ENCODE assay signal across 22 mouse cellular contexts in the genomic region with DNA sequence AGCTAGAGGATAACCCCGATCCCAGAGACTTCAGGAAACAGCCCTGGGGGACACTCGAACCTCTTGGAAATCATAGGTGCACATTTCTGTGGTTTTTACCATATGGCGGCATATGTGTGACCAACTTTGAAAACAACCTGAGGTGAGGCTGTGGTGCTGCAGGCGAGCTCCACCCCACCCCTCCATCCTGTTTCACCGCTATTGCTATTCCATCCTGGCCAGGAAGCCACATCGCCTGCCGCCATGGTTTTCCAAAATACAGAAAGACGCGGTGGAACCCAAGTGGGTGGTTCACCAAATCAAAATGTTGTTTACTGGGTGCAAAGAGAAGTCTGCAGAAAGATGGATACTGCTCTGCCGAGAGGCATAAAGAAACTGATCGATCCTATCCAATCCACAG. TPM values are rescaled to one million over a fixed set of nuclear protein-coding genes. Genes with fewer than 3 reads are reported as not detected.
DNase-seq lines count a peak whose midpoint lies in the region; ATAC-seq and TF ChIP-seq lines count a peak whose summit lies in the region.
"Had no signal": no experiment of that assay in that cellular context is flagged by ENCODE, and none has a peak within 500 bp of the region (broad histone marks: within the 10 kb centered on the region; RNA-seq: fewer than 3 reads in every experiment).

No protein-coding gene starts in this region.

- dilution Hi-C loops in CH12.LX (cut with MboI; ENCODE audit: extremely low pct_ligation_motif_present, extremely low pct_unique_long_range_greater_than_20kb, low sequenced_read_pairs) = no loop called here

- no peak for TF ChIP-seq RAD21 in CH12.LX (IDR thresholded peaks at IDR 0.05; ENCODE audit: low read depth, low read length)

- no peak for ATAC-seq in limb, embryonic 12.5 days (ENCODE audit: insufficient number of reproducible peaks, insufficient read depth, low FRiP score, low TSS enrichment, low read depth)
- ATAC-seq in intestine, embryonic 16.5 days = no peak
- ATAC-seq in lung, postnatal 0 days = no peak
- ATAC-seq: forebrain, postnatal 0 days; midbrain, embryonic 13.5 days had no signal

- no peaks in the 10 kb centered on the region for H3K27me3 ChIP-seq in heart, embryonic 10.5 days (ENCODE audit: insufficient read depth, poor library complexity, severe bottlenecking)
- H3K27me3 ChIP-seq in CH12.LX (replicated peaks) = no peaks in the 10 kb centered on the region
- no peaks in the 10 kb centered on the region for H3K27me3 ChIP-seq in limb, embryonic 12.5 days
- H3K27me3 ChIP-seq in intestine, embryonic 16.5 days (replicated peaks; ENCODE audit: control insufficient read depth, insufficient read depth, low read length) = no peaks in the 10 kb centered on the region
- H3K27me3 ChIP-seq in lung, postnatal 0 days (replicated peaks; ENCODE audit: insufficient read depth, low read length) = no peaks in the 10 kb centered on the region; the same call in 1 of the 2 replicates
- H3K27me3 ChIP-seq: liver, embryonic 15.5 days; midbrain, embryonic 13.5 days had no signal

- peaks cover 13% of the 10 kb centered on the region for H3K36me3 ChIP-seq in heart, embryonic 10.5 days
- H3K36me3 ChIP-seq in CH12.LX (replicated peaks in 1 of 2; ENCODE audit: control insufficient read depth in 1 of 2, insufficient read depth in 1 of 2, low read length in 1 of 2) = peaks cover 50 to 98% of the 10 kb centered on the region in 2 experiments
- H3K36me3 ChIP-seq in limb, embryonic 12.5 days = peaks cover 47% of the 10 kb centered on the region
- H3K36me3 ChIP-seq in intestine, embryonic 16.5 days (ENCODE audit: control insufficient read depth, insufficient read depth, low read length) = no peaks in the 10 kb centered on the region
- H3K36me3 ChIP-seq in lung, postnatal 0 days (ENCODE audit: insufficient read depth, low read length) = no peaks in the 10 kb centered on the region

- H3K79me2 ChIP-seq in CH12.LX (replicated peaks; ENCODE audit: control insufficient read depth, extremely low read depth, insufficient read depth, poor library complexity, severe bottlenecking) = peaks cover 37% of the 10 kb centered on the region

- in situ Hi-C loops in CH12.LX (cut with MboI; ENCODE audit: low pct_ligation_motif_present, low pct_unique_long_range_greater_than_20kb, low sequenced_read_pairs) = no loop called here

- H3K4me3 ChIP-seq in heart, embryonic 10.5 days = no peak overlapping the region
- H3K4me3 ChIP-seq in left cerebral cortex, adult 2 months = no peak overlapping the region
- H3K4me3 ChIP-seq in CH12.LX (replicated peaks in 1 of 3; ENCODE audit: low read depth in 2 of 3, low read length in 2 of 3, poor library complexity in 1 of 3) = no peak overlapping the region
- H3K4me3 ChIP-seq in limb, embryonic 12.5 days (replicated peaks) = no peak overlapping the region
- no peak overlapping the region for H3K4me3 ChIP-seq in intestine, embryonic 16.5 days (ENCODE audit: low read length)
- no peak overlapping the region for H3K4me3 ChIP-seq in lung, postnatal 0 days (ENCODE audit: low read depth, low read length)
- H3K4me3 ChIP-seq: liver, embryonic 15.5 days; midbrain, embryonic 13.5 days had no signal

- peak overlapping the region; percentile 65 for H3K4me2 ChIP-seq in CH12.LX (ENCODE audit: insufficient read depth, low read depth, poor library complexity, severe bottlenecking)
- H3K4me2 ChIP-seq in limb, embryonic 12.5 days = no peak overlapping the region
- H3K4me2 ChIP-seq in intestine, embryonic 16.5 days (ENCODE audit: low read depth, low read length) = no peak overlapping the region
- no peak overlapping the region for H3K4me2 ChIP-seq in lung, postnatal 0 days (replicated peaks; ENCODE audit: low read depth, low read length)
- H3K4me2 ChIP-seq: liver, embryonic 15.5 days; midbrain, embryonic 13.5 days had no signal

- TF ChIP-seq EP300 in CH12.LX (IDR thresholded peaks at IDR 0.05; ENCODE audit: low read length) = no peak
- no peak for TF ChIP-seq EP300 in lung, postnatal 0 days (IDR thresholded peaks at IDR 0.05)

- TF ChIP-seq CTCF in left cerebral cortex, adult 2 months (IDR thresholded peaks at IDR 0.05) = no peak
- TF ChIP-seq CTCF in CH12.LX (conservative IDR thresholded peaks at IDR 0.05 in 1 of 2, IDR thresholded peaks at IDR 0.05 in 1 of 2; ENCODE audit: low read depth in 2 of 2, low read length in 2 of 2) = no peak
- TF ChIP-seq CTCF in lung, postnatal 0 days (IDR thresholded peaks at IDR 0.05) = no peak

- 86% methylated on average over 11 of the region's 11 CpGs for WGBS in heart, embryonic 10.5 days
- 85% methylated on average over 11 of the region's 11 CpGs for WGBS in limb, embryonic 12.5 days
- 92% methylated on average over 11 of the region's 11 CpGs for WGBS in intestine, embryonic 16.5 days
- 88% methylated on average over 11 of the region's 11 CpGs for WGBS in lung, postnatal 0 days

- no peak for DNase-seq in heart, embryonic 10.5 days (ENCODE audit: low spot score)
- no peak for DNase-seq in heart, adult 11 months
- DNase-seq in left cerebral cortex, adult 2 months (ENCODE audit: extremely low spot score in 1 of 2, low spot score in 2 of 2) = no peak
- DNase-seq in left cerebral cortex, adult 18-20 months (ENCODE audit: low spot score in 2 of 2) = no peak
- no peak for DNase-seq in CH12.LX (ENCODE audit: extremely low read depth)
- DNase-seq in lung, postnatal 0 days (ENCODE audit: low spot score) = no peak
- DNase-seq: adrenal gland, postnatal 36 days; cerebellum, adult 18-20 months; cerebellum, postnatal 25 days; embryo, embryonic 11 days; forebrain, postnatal 0 days; heart, postnatal 10 days; kidney, adult 11 months; kidney, postnatal 14 days; layer of hippocampus, adult 9-11 months; lung, postnatal 14 days; right cerebral cortex, postnatal 14 days; spleen, adult 18-20 months had no signal

- no peak for TF ChIP-seq POLR2A in CH12.LX (IDR thresholded peaks at IDR 0.05; ENCODE audit: low read depth, low read length)

- peaks cover 80% of the 10 kb centered on the region for H3K4me1 ChIP-seq in heart, embryonic 10.5 days
- peaks cover 49 to 92% of the 10 kb centered on the region in 2 experiments for H3K4me1 ChIP-seq in CH12.LX (ENCODE audit: control insufficient read depth in 1 of 2, insufficient read depth in 2 of 2)
- H3K4me1 ChIP-seq in limb, embryonic 12.5 days (replicated peaks) = peaks cover 38% of the 10 kb centered on the region
- peaks cover 28% of the 10 kb centered on the region for H3K4me1 ChIP-seq in intestine, embryonic 16.5 days (ENCODE audit: control insufficient read depth, insufficient read depth, low read length)
- no peaks in the 10 kb centered on the region for H3K4me1 ChIP-seq in lung, postnatal 0 days (ENCODE audit: insufficient read depth, low read depth, low read length)

- no peak overlapping the region for H3K9ac ChIP-seq in CH12.LX (ENCODE audit: insufficient read depth, low read depth)
- no peak overlapping the region for H3K9ac ChIP-seq in limb, embryonic 12.5 days (replicated peaks)
- H3K9ac ChIP-seq in intestine, embryonic 16.5 days (ENCODE audit: low read depth, low read length) = no peak overlapping the region
- no peak overlapping the region for H3K9ac ChIP-seq in lung, postnatal 0 days (replicated peaks; ENCODE audit: low read depth)
- H3K9ac ChIP-seq: forebrain, postnatal 0 days; liver, embryonic 15.5 days; midbrain, embryonic 13.5 days had no signal

- H3K27ac ChIP-seq in heart, embryonic 10.5 days = 0 out of 2 replicates have a peak overlapping the region, but pooled peaks have one; percentile 17
- peak overlapping the region; percentile 21; the same call in 1 of the 2 replicates for H3K27ac ChIP-seq in left cerebral cortex, adult 2 months
- H3K27ac ChIP-seq in CH12.LX (ENCODE audit: insufficient read depth, low read depth) = peak overlapping the region; percentile 76; the same call in 1 of the 2 replicates
- H3K27ac ChIP-seq in limb, embryonic 12.5 days = peak overlapping the region; percentile 57
- no peak overlapping the region for H3K27ac ChIP-seq in intestine, embryonic 16.5 days (ENCODE audit: low read length)
- H3K27ac ChIP-seq in lung, postnatal 0 days (ENCODE audit: low read length) = no peak overlapping the region
- H3K27ac ChIP-seq: midbrain, embryonic 13.5 days had no signal

- intact Hi-C loops in left cerebral cortex, adult 2 months (cut with DNase I) = no loop called here

- H3K9me3 ChIP-seq in heart, embryonic 10.5 days = no peaks in the 10 kb centered on the region; the same call in 1 of the 2 replicates
- peaks cover 16% of the 10 kb centered on the region for H3K9me3 ChIP-seq in CH12.LX (replicated peaks; ENCODE audit: low read length)
- H3K9me3 ChIP-seq in limb, embryonic 12.5 days = peaks cover 9% of the 10 kb centered on the region; the same call in 1 of the 2 replicates
- no peaks in the 10 kb centered on the region for H3K9me3 ChIP-seq in intestine, embryonic 16.5 days (ENCODE audit: control insufficient read depth, low read length)
- H3K9me3 ChIP-seq in lung, postnatal 0 days (ENCODE audit: low read length) = no peaks in the 10 kb centered on the region
- H3K9me3 ChIP-seq: midbrain, embryonic 13.5 days had no signal

TF ChIP-seq in CH12.LX, 34 proteins besides CTCF, POLR2A, EP300 and RAD21:
- TF ChIP-seq SIN3A (IDR thresholded peaks at IDR 0.05; ENCODE audit: low read length) = no peak
- 0 out of 2 replicates have a peak, but pooled peaks have one; percentile 5 for TF ChIP-seq MEF2A (IDR thresholded peaks at IDR 0.05; ENCODE audit: borderline replicate concordance, low read depth, low read length)
TF ChIP-seq in CH12.LX: peak in this region for 1.

RNA-seq across cellular contexts. Expression of a gene that starts 37.1 kb away (rescaled TPM):
- 26.5 and 30.1 TPM in 2 replicates for polyA plus RNA-seq in heart, embryonic 10.5 days (2016; fragmentation: Nextera tagmentation; extraction: Ambion mirVana)
- 10 to 100 TPM; 63.5 to 65.4 TPM for total RNA-seq in left cerebral cortex, adult 2 months (2021)
- total RNA-seq in left cerebral cortex, adult 18-20 months (2021) = 10 to 100 TPM; 61.4 to 68.3 TPM
- total RNA-seq in CH12.LX (2012; rRNA removed) (50.2 and 64.6 TPM in 2 replicates), CH12.LX (2014; rRNA removed) (53.0 and 57.4 TPM in 2 replicates)
- 158 and 164 TPM in 2 replicates for polyA plus RNA-seq in CH12.LX (2012; ENCODE audit: insufficient read length, low read depth)
- polyA plus RNA-seq in limb, embryonic 12.5 days (2016; fragmentation: Nextera tagmentation; extraction: Ambion mirVana) = 41.9 and 47.4 TPM in 2 replicates
- 17.1 and 17.2 TPM in 2 replicates for polyA plus RNA-seq in intestine, embryonic 16.5 days (2015; fragmentation: Nextera tagmentation; extraction: Ambion mirVana)
- 37.9 and 38.4 TPM in 2 replicates for polyA plus RNA-seq in lung, postnatal 0 days (2015; fragmentation: Nextera tagmentation; extraction: Ambion mirVana)

Comparison
In these comparisons a context has a peak if more than half of its experiments do, and no peak if none do; other contexts are left out.
1. H3K27ac ChIP-seq: peak in heart, embryonic 10.5 days (single experiment), left cerebral cortex, adult 2 months (single experiment), CH12.LX (single experiment) and limb, embryonic 12.5 days (single experiment); none in intestine, embryonic 16.5 days (single experiment) and lung, postnatal 0 days (single experiment).